Mouse (Mus musculus) midbrain, embryonic 12.5 days (tissue): ENCODE data around the gene Drc1. TPM values are rescaled to one million over a fixed set of nuclear protein-coding genes. Genes with fewer than 3 reads are reported as not detected.

Experiments
- ATAC-seq: fragments of 200-750 bp; cut with Nextera tagmentation; 2 replicates; pipeline ENCODE4 v1.8.0; 2017; ENCODE audit warnings: low read depth, moderate TSS enrichment, moderate library complexity; ENCODE audit not compliant: low FRiP score
- H3K27ac ChIP-seq: fragments of 300-500 bp; sonication (generic); replicated peaks from 2 replicates; pipeline ENCODE4 v1.5.1; 2016; ENCODE audit warnings: mild to moderate bottlenecking
- H3K27me3 ChIP-seq: fragments of 300-500 bp; sonication (generic); 2 replicates; pipeline ENCODE4 v1.6.1; 2016; ENCODE audit warnings: mild to moderate bottlenecking
- H3K36me3 ChIP-seq: fragments of 300-500 bp; sonication (generic); 2 replicates; pipeline ENCODE4 v1.6.1; 2016
- H3K4me1 ChIP-seq: fragments of 300-500 bp; sonication (generic); 2 replicates; pipeline ENCODE4 v1.6.1; 2016
- H3K4me2 ChIP-seq: fragments of 300-500 bp; sonication (generic); replicated peaks from 2 replicates; pipeline ENCODE4 v1.6.1; 2016; ENCODE audit warnings: mild to moderate bottlenecking, moderate library complexity
- H3K4me3 ChIP-seq: fragments of 300-500 bp; sonication (generic); 2 replicates; pipeline ENCODE4 v1.5.1; 2016; ENCODE audit warnings: mild to moderate bottlenecking
- H3K9ac ChIP-seq: fragments of 300-500 bp; sonication (generic); replicated peaks from 2 replicates; pipeline ENCODE4 v1.6.1; 2016; ENCODE audit warnings: mild to moderate bottlenecking, moderate library complexity
- H3K9me3 ChIP-seq: fragments of 300-500 bp; sonication (generic); 2 replicates; pipeline ENCODE4 v1.6.1; 2016; ENCODE audit warnings: mild to moderate bottlenecking
- WGBS: fragments of 180-500 bp; shearing (Covaris S2); methylation state at CpG from one replicate; pipeline ENCODE4 v1.1.7; 2016; 5-methylcytosine and 5-hydroxymethylcytosine counted together
- polyA plus RNA-seq: library from polyadenylated mRNA; unstranded; fragments of >200 nt; fragmentation: Nextera tagmentation; extraction: Ambion mirVana; gene quantifications from 2 replicates; pipeline ENCODE4 v1.2.1, GENCODE M21; 2016

Drc1 gene
- polyA plus RNA-seq, 1 experiment from 2014 or later, result 0.84 TPM

- no peak overlapping the region for H3K9ac ChIP-seq
- no peaks in the 10 kb centered on the region for H3K9me3 ChIP-seq
- no peaks in the 10 kb centered on the region for H3K4me1 ChIP-seq
- no peak for ATAC-seq
- H3K4me2 ChIP-seq, result no peak overlapping the region
- no peaks in the 10 kb centered on the region for H3K27me3 ChIP-seq
- WGBS, result 88% methylated on average over 12 of the region's 12 CpGs
- no peak overlapping the region for H3K27ac ChIP-seq
- peaks cover 44% of the 10 kb centered on the region for H3K36me3 ChIP-seq
- no peak overlapping the region for H3K4me3 ChIP-seq
Observed at GRCm38 (mm10) chr5:30255567-30256354, 25.4 kb upstream of the Drc1 start.

- no peaks in the 10 kb centered on the region for H3K27me3 ChIP-seq
- WGBS, result 92% methylated on average over 7 of the region's 7 CpGs
- H3K4me1 ChIP-seq, result no peaks in the 10 kb centered on the region
- no peak overlapping the region for H3K4me3 ChIP-seq
- no peak for ATAC-seq
- no peak overlapping the region for H3K4me2 ChIP-seq
- no peak overlapping the region for H3K9ac ChIP-seq
- no peak overlapping the region for H3K27ac ChIP-seq
- H3K9me3 ChIP-seq, result no peaks in the 10 kb centered on the region
- H3K36me3 ChIP-seq, result peaks cover 41% of the 10 kb centered on the region
Observed at GRCm38 (mm10) chr5:30258776-30259175, 22.4 kb upstream of the Drc1 start.

GRCm38 (mm10) chr5:30270571-30271190 lies 10.5 kb upstream of the Drc1 start:
- H3K9me3 ChIP-seq, result no peaks in the 10 kb centered on the region
- H3K4me1 ChIP-seq, result no peaks in the 10 kb centered on the region
- 79% methylated on average over 11 of the region's 11 CpGs for WGBS
- H3K27me3 ChIP-seq, result no peaks in the 10 kb centered on the region
- H3K27ac ChIP-seq, result no peak overlapping the region
- H3K4me2 ChIP-seq, result no peak overlapping the region
- peaks cover 21% of the 10 kb centered on the region for H3K36me3 ChIP-seq
- no peak overlapping the region for H3K9ac ChIP-seq
- H3K4me3 ChIP-seq, result no peak overlapping the region
- ATAC-seq, result no peak

- Histone ChIP-seq H3K9me3 (no peaks in the 10 kb centered on the region), H3K27ac (no peak overlapping the region), H3K4me1 (no peaks in the 10 kb centered on the region), H3K4me2 (no peak overlapping the region), H3K9ac (no peak overlapping the region), H3K27me3 (no peaks in the 10 kb centered on the region), H3K4me3 (no peak overlapping the region), H3K36me3 (peaks cover 10% of the 10 kb centered on the region)
- ATAC-seq, result no peak
- WGBS, result 94% methylated on average over 11 of the region's 11 CpGs
Observed at GRCm38 (mm10) chr5:30271599-30272281, 9.4 kb upstream of the Drc1 start.

GRCm38 (mm10) chr5:30276361-30276760 lies 4.8 kb upstream of the Drc1 start:
- Histone ChIP-seq H3K4me1 (peaks cover 6% of the 10 kb centered on the region), H3K27ac (no peak overlapping the region), H3K27me3 (no peaks in the 10 kb centered on the region), H3K4me3 (no peak overlapping the region), H3K36me3 (no peaks in the 10 kb centered on the region), H3K9ac (no peak overlapping the region), H3K9me3 (no peaks in the 10 kb centered on the region), H3K4me2 (no peak overlapping the region)
- ATAC-seq, result no peak
- WGBS, result 90% methylated on average over 2 of the region's 2 CpGs

- H3K36me3 ChIP-seq, result no peaks in the 10 kb centered on the region
- no peak overlapping the region for H3K9ac ChIP-seq
- peaks cover 9% of the 10 kb centered on the region for H3K4me1 ChIP-seq
- H3K4me3 ChIP-seq, result no peak overlapping the region
- H3K4me2 ChIP-seq, result no peak overlapping the region
- no peaks in the 10 kb centered on the region for H3K9me3 ChIP-seq
- 76% methylated on average over 3 of the region's 3 CpGs for WGBS
- H3K27ac ChIP-seq, result no peak overlapping the region
- ATAC-seq, result no peak
- H3K27me3 ChIP-seq, result no peaks in the 10 kb centered on the region
Observed at GRCm38 (mm10) chr5:30278952-30279351, 2.2 kb upstream of the Drc1 start.

GRCm38 (mm10) chr5:30279446-30279845 lies 1.7 kb upstream of the Drc1 start:
- ATAC-seq, result no peak

GRCm38 (mm10) chr5:30280864-30281263 lies 324 bp upstream of the Drc1 start:
- Histone ChIP-seq H3K27ac (no peak overlapping the region), H3K27me3 (no peaks in the 10 kb centered on the region), H3K9ac (peak overlapping the region; percentile 58; the same call in 1 of the 2 replicates), H3K4me2 (peak overlapping the region; percentile 68), H3K36me3 (no peaks in the 10 kb centered on the region), H3K9me3 (no peaks in the 10 kb centered on the region; the same call in none of the 2 replicates), H3K4me3 (peak overlapping the region; percentile 51), H3K4me1 (peaks cover 9% of the 10 kb centered on the region)
- WGBS, result 42% methylated on average over 9 of the region's 9 CpGs
- no peak for ATAC-seq

More at GRCm38 (mm10) chr5:30279446-30279845, 1.7 kb upstream of the Drc1 start:
- Histone ChIP-seq H3K4me3 (no peak overlapping the region), H3K27me3 (no peaks in the 10 kb centered on the region), H3K9me3 (no peaks in the 10 kb centered on the region), H3K36me3 (no peaks in the 10 kb centered on the region), H3K4me1 (peaks cover 9% of the 10 kb centered on the region), H3K4me2 (no peak overlapping the region), H3K9ac (no peak overlapping the region), H3K27ac (no peak overlapping the region)
- 90% methylated on average over 4 of the region's 4 CpGs for WGBS

GRCm38 (mm10) chr5:30285944-30286799 lies 5.0 kb downstream of the Drc1 start:
- H3K27ac ChIP-seq, result no peak overlapping the region
- H3K4me2 ChIP-seq, result no peak overlapping the region
- no peaks in the 10 kb centered on the region; the same call in none of the 2 replicates for H3K9me3 ChIP-seq
- no peak overlapping the region for H3K9ac ChIP-seq
- H3K4me3 ChIP-seq, result no peak overlapping the region
- no peaks in the 10 kb centered on the region for H3K36me3 ChIP-seq
- ATAC-seq, result no peak
- WGBS, result 87% methylated on average over 10 of the region's 10 CpGs
- H3K4me1 ChIP-seq, result peaks cover 5% of the 10 kb centered on the region
- no peaks in the 10 kb centered on the region for H3K27me3 ChIP-seq

GRCm38 (mm10) chr5:30287106-30287882 lies 6.1 kb downstream of the Drc1 start:
- no peaks in the 10 kb centered on the region for H3K36me3 ChIP-seq
- no peak overlapping the region for H3K27ac ChIP-seq
- no peak overlapping the region for H3K4me3 ChIP-seq
- H3K4me2 ChIP-seq, result no peak overlapping the region
- no peaks in the 10 kb centered on the region; the same call in none of the 2 replicates for H3K9me3 ChIP-seq
- WGBS, result 78% methylated on average over 9 of the region's 9 CpGs
- no peaks in the 10 kb centered on the region for H3K27me3 ChIP-seq
- H3K4me1 ChIP-seq, result no peaks in the 10 kb centered on the region
- no peak for ATAC-seq
- no peak overlapping the region for H3K9ac ChIP-seq

- no peak overlapping the region for H3K4me3 ChIP-seq
- no peak for ATAC-seq
- H3K27me3 ChIP-seq, result peaks cover 17% of the 10 kb centered on the region
- no peaks in the 10 kb centered on the region for H3K36me3 ChIP-seq
- H3K4me1 ChIP-seq, result peaks cover 8% of the 10 kb centered on the region
- no peak overlapping the region for H3K4me2 ChIP-seq
- H3K27ac ChIP-seq, result no peak overlapping the region
- WGBS, result 76% methylated on average over 5 of the region's 5 CpGs
- H3K9ac ChIP-seq, result no peak overlapping the region
- H3K9me3 ChIP-seq, result no peaks in the 10 kb centered on the region
Observed at GRCm38 (mm10) chr5:30340815-30341214, 59.6 kb downstream of the Drc1 start.
